Mouse (Mus musculus) spleen, adult 2 months (tissue): ENCODE results near the gene P2ry6. TPM values are rescaled to one million over a fixed set of nuclear protein-coding genes. Genes with fewer than 3 reads are reported as not detected.
A peak's percentile ranks its signal among the peaks of the same experiment; 100 is the strongest.

ENCODE experiments used
- DNase-seq, 2 experiments: peaks; one replicate each; pipeline versions ENCODE4 v3.0.0 to v3.0.0-alpha.2; 2012 to 2021; ENCODE audit warnings: low spot score in 2 of 2, low read depth in 1 of 2
- H3K27ac ChIP-seq: fragments of 200-500 bp; 2 replicates; pipeline ENCODE4 v1.5.1; 2012; ENCODE audit warnings: low read length, inconsistent platforms; ENCODE audit not compliant: insufficient read depth
- H3K27me3 ChIP-seq: fragments of 200-500 bp; 2 replicates; pipeline ENCODE4 v1.6.1; 2012; ENCODE audit warnings: mild to moderate bottlenecking, moderate library complexity, low read length, inconsistent platforms; ENCODE audit not compliant: control insufficient read depth, insufficient read depth
- H3K36me3 ChIP-seq: fragments of 200-500 bp; 2 replicates; pipeline ENCODE4 v1.6.1; 2012; ENCODE audit warnings: mild to moderate bottlenecking, low read length, inconsistent platforms; ENCODE audit not compliant: control insufficient read depth, insufficient read depth
- H3K4me1 ChIP-seq: fragments of 200-500 bp; 2 replicates; pipeline ENCODE4 v1.6.1; 2011; ENCODE audit warnings: inconsistent platforms; ENCODE audit not compliant: control insufficient read depth, insufficient read depth, insufficient read length
- H3K4me3 ChIP-seq: fragments of 200-500 bp; 2 replicates; pipeline ENCODE4 v1.5.1; 2011; ENCODE audit warnings: mild to moderate bottlenecking, inconsistent platforms; ENCODE audit not compliant: insufficient read depth, insufficient read length; ENCODE audit errors: extremely low read depth
- CTCF ChIP-seq: fragments of 200-500 bp; IDR thresholded peaks from 2 replicates; pipeline ENCODE4 v1.5.1; 2011; ENCODE audit warnings: mild to moderate bottlenecking, inconsistent platforms; ENCODE audit not compliant: insufficient read depth, insufficient read length, insufficient replicate concordance; ENCODE audit errors: extremely low read depth
- POLR2A ChIP-seq: fragments of 200-500 bp; IDR thresholded peaks from 2 replicates; pipeline ENCODE4 v1.6.1; 2011; ENCODE audit warnings: low read depth, low read length, inconsistent platforms
- WGBS: fragments of 180-500 bp; shearing (Covaris S2); methylation state at CpG from one replicate; pipeline ENCODE4 v1.1.7; 2018; 5-methylcytosine and 5-hydroxymethylcytosine counted together
- polyA plus RNA-seq: library from polyadenylated mRNA; depleted of rRNA; stranded (reverse); fragments of >200 nt; gene quantifications from 2 replicates; pipeline ENCODE4 v1.2.3, GENCODE M21; 2012

The P2ry6 gene
- polyA plus RNA-seq, 1 experiment, result 36.0 TPM

GRCm38 (mm10) chr7:100990636-100991311 is 16.3 kb upstream of the P2ry6 start:
- no peak for TF ChIP-seq CTCF
- no peak for TF ChIP-seq POLR2A
- no peak for DNase-seq
- H3K27me3 ChIP-seq, result no peaks in the 10 kb centered on the region
- H3K27ac ChIP-seq, result no peak overlapping the region; the same call in 1 of the 2 replicates
- no peaks in the 10 kb centered on the region for H3K4me1 ChIP-seq
- H3K36me3 ChIP-seq, result no peaks in the 10 kb centered on the region
- WGBS, result 68% methylated on average over 9 of the region's 9 CpGs
- no peak overlapping the region for H3K4me3 ChIP-seq

- WGBS, result 25% methylated on average over 9 of the region's 9 CpGs
- Histone ChIP-seq H3K4me1 (no peaks in the 10 kb centered on the region), H3K27me3 (no peaks in the 10 kb centered on the region), H3K4me3 (no peak overlapping the region), H3K36me3 (no peaks in the 10 kb centered on the region), H3K27ac (no peak overlapping the region)
- DNase-seq, result peak; percentile 41 to 55
- TF ChIP-seq POLR2A (no peak), CTCF (peak; percentile 61; the same call in 1 of the 2 replicates)
These were observed 13.6 kb upstream of the P2ry6 start for GRCm38 (mm10) chr7:100988092-100988491.

DNA sequence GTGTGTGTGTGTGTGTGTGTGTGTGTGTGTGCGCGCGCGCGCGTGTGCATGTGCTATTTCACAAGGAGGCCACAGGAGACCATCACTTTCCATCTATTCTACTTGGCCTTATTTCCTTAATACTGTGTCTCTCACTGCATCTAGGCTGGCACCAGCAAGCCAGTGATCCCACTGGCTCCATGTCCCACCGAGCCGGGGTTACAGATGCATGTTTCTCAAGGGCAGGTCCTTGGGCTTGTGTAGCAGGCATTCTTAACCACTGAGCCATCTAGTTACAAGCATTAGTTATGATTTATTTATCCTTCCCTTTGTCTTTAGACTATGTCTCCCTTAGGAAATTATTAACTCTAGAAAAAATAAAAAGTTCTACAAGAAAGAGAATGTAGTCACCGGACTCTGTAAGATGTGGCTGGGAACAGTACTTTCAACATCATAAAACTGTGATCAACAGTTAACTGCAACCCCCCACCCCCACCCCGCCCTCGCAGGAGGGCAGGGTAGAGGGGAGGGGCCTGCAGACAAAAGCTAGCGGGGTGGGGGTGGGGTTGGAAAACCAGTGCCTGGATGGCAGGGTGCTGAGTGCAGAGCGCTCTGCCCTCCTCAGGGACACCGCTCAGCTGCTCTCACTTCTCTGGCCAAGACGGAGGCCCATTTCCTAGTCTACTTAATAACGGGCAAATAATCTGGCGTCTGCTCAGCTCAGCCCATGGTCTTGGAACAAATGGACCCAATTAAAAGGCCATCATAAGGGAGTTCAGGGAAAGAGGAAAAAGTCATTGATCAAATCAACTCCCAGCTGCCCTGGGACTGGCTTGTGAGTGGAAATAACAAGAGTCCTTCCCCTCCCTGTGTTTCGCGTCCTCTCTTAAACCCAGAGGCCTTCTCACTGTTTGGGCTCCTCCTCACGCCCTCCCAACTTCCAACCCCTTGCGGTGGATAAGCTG is 10.3 kb upstream of the P2ry6 start:
- Histone ChIP-seq H3K4me3 (no peak overlapping the region), H3K36me3 (no peaks in the 10 kb centered on the region), H3K4me1 (no peaks in the 10 kb centered on the region), H3K27me3 (no peaks in the 10 kb centered on the region), H3K27ac (no peak overlapping the region)
- 71% methylated on average over 21 of the region's 21 CpGs for WGBS
- TF ChIP-seq POLR2A (no peak), CTCF (no peak)
- no peak for DNase-seq

DNA sequence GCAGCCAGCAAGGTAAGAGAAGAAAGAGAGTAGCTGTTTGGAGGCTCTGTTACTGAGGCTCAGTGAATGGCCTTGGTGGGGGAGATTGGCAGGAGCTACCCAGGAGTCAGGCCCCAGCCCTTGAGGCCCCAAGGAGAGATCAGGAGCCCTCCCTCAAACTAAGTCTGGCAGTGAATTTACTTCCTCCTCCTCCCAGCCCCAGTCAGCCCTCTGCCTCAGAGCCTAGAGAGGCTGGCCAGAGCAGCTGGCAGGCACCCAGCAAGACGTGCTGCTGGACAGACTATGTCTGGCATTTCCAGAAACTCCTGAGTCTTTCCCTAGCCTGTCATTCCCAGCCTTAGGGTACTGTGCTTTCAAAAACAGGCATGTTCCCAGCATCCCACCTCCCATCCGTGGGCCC is 4.7 kb upstream of the P2ry6 start:
- Histone ChIP-seq H3K4me1 (no peaks in the 10 kb centered on the region), H3K27ac (no peak overlapping the region), H3K36me3 (no peaks in the 10 kb centered on the region), H3K4me3 (no peak overlapping the region), H3K27me3 (0 out of 2 replicates have a peak, but pooled peaks cover 2% of the 10 kb centered on the region)
- WGBS, result 63% methylated on average over 2 of the region's 2 CpGs
- TF ChIP-seq CTCF, result no peak
- TF ChIP-seq POLR2A, result no peak
- no peak for DNase-seq

GRCm38 (mm10) chr7:100978171-100978570 is 3.7 kb upstream of the P2ry6 start:
- DNase-seq, result no peak
- Histone ChIP-seq H3K27me3 (0 out of 2 replicates have a peak, but pooled peaks cover 2% of the 10 kb centered on the region), H3K4me1 (no peaks in the 10 kb centered on the region), H3K4me3 (no peak overlapping the region), H3K27ac (no peak overlapping the region), H3K36me3 (no peaks in the 10 kb centered on the region)
- TF ChIP-seq CTCF (no peak), POLR2A (no peak)
- WGBS, result 81% methylated on average over 5 of the region's 5 CpGs

DNA sequence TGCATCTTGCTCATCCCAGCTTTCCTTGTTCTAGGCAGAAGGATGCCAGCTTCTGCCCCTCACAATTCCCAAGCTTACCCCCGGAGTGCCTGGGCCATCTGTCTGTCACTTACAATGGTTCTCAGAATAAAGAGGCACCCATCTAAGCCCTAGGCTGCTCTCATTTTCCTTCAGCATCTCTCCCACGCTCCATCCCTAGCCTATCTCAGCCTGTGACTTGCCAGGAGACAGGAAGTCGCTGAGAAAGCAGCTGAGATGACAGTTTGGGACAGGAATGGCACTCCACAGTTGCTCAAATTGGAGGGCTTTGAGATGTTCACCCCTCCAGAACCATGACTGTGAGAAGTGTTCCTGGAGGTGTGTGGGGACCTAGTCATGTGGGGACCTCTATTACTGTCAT is 1.6 kb downstream of the P2ry6 start:
- no peaks in the 10 kb centered on the region for H3K36me3 ChIP-seq
- 0 out of 2 replicates have a peak, but pooled peaks cover 2% of the 10 kb centered on the region for H3K27me3 ChIP-seq
- WGBS, result 87% methylated on average over 3 of the region's 3 CpGs
- no peak overlapping the region for H3K27ac ChIP-seq
- H3K4me3 ChIP-seq, result no peak overlapping the region
- no peak for DNase-seq
- TF ChIP-seq POLR2A (no peak), CTCF (no peak)
- no peaks in the 10 kb centered on the region for H3K4me1 ChIP-seq
